ENCODE assay signal across 8 mouse cellular contexts in the genomic region with DNA sequence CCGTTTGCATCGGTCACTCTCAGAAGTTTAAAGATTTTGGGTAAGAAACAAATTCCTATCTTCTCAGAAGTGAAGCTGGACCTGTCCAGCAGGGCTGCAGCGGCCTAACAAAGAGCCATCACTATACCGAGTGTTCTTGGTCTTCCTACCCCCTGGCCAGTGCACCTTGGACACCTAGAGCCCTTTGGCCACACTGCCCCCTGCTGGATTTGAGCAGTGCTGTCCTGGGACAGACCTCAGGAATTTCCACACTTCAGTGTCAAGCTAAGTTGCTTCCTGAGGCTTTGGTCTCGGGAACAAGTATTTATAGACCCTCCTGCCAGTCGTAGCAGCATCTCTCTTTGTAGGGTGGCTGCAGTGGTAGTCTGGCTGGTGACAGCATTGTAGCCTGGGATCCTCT. TPM values are rescaled to one million over a fixed set of nuclear protein-coding genes. Genes with fewer than 3 reads are reported as not detected.
DNase-seq lines count a peak whose midpoint lies in the region; ATAC-seq and TF ChIP-seq lines count a peak whose summit lies in the region.

No protein-coding gene starts in this region.

- H3K4me1 ChIP-seq in intestine, postnatal 0 days (replicated peaks; ENCODE audit: control insufficient read depth, insufficient read depth, low read length), result no peaks in the 10 kb centered on the region
- no peaks in the 10 kb centered on the region for H3K4me1 ChIP-seq in lung, embryonic 14.5 days (ENCODE audit: insufficient read depth)

- peak; percentile 55 for ATAC-seq in intestine, postnatal 0 days
- ATAC-seq in lung, embryonic 14.5 days (ENCODE audit: insufficient read depth), result peak; percentile 80; the same call in 1 of the 2 replicates
- no peak for ATAC-seq in activated CD4-positive, CD25-positive, alpha-beta regulatory T cell, adult 4 months

- H3K36me3 ChIP-seq in intestine, postnatal 0 days (ENCODE audit: control insufficient read depth, insufficient read depth), result peaks cover 46% of the 10 kb centered on the region
- H3K36me3 ChIP-seq in lung, embryonic 14.5 days (ENCODE audit: insufficient read depth), result peaks cover 59% of the 10 kb centered on the region

- peak; percentile 37 for DNase-seq in ovary, postnatal 10 days (ENCODE audit: low spot score)
- no peak for DNase-seq in ovary, adult 18-20 months (ENCODE audit: low spot score)
- peak; percentile 45 for DNase-seq in c-Kit-positive CD71-negative TER-119-negative erythroid progenitor cells, embryonic 14.5 days (ENCODE audit: low read depth)
- peak; percentile 75 for DNase-seq in gastrocnemius, adult 18-20 months (ENCODE audit: low spot score)
- peak; percentile 79 for DNase-seq in lung, embryonic 14.5 days
- DNase-seq in spleen, postnatal 10 days (ENCODE audit: low spot score in 2 of 2), result peak; percentile 65 to 81

- peak overlapping the region; percentile 54 for H3K27ac ChIP-seq in intestine, postnatal 0 days (ENCODE audit: low read depth, low read length)
- no peak overlapping the region for H3K27ac ChIP-seq in lung, embryonic 14.5 days (ENCODE audit: low read depth)

- H3K9ac ChIP-seq in intestine, postnatal 0 days (ENCODE audit: low read depth, low read length), result no peak overlapping the region
- no peak overlapping the region for H3K9ac ChIP-seq in lung, embryonic 14.5 days

- 53% methylated on average over 6 of the region's 6 CpGs for WGBS in intestine, postnatal 0 days
- 58% methylated on average over 6 of the region's 6 CpGs for WGBS in lung, embryonic 14.5 days

- no peak overlapping the region for H3K4me2 ChIP-seq in intestine, postnatal 0 days (replicated peaks; ENCODE audit: low read depth)
- H3K4me2 ChIP-seq in lung, embryonic 14.5 days, result no peak overlapping the region

- H3K4me3 ChIP-seq in intestine, postnatal 0 days (ENCODE audit: low read depth, low read length), result no peak overlapping the region
- no peak overlapping the region for H3K4me3 ChIP-seq in lung, embryonic 14.5 days (ENCODE audit: low read depth, low read length)

- no peaks in the 10 kb centered on the region for H3K27me3 ChIP-seq in intestine, postnatal 0 days (replicated peaks; ENCODE audit: control insufficient read depth, insufficient read depth, low read length)
- no peaks in the 10 kb centered on the region for H3K27me3 ChIP-seq in lung, embryonic 14.5 days (ENCODE audit: insufficient read depth, low read length)

- H3K9me3 ChIP-seq in intestine, postnatal 0 days (ENCODE audit: control insufficient read depth), result no peaks in the 10 kb centered on the region
- H3K9me3 ChIP-seq in lung, embryonic 14.5 days (ENCODE audit: low read depth, low read length), result no peaks in the 10 kb centered on the region

- peak; percentile 97 for TF ChIP-seq CTCF in intestine, postnatal 0 days (IDR thresholded peaks at IDR 0.05; ENCODE audit: low read depth)
- peak; percentile 82 for TF ChIP-seq CTCF in lung, embryonic 14.5 days (IDR thresholded peaks at IDR 0.05; ENCODE audit: low read depth)

RNA-seq across cellular contexts. Expression of a gene that starts 29.5 kb away (rescaled TPM):
- total RNA-seq in gastrocnemius, adult 18-20 months (2021), result 10 to 100 TPM; 37.5 to 45.6 TPM
- 62.2 and 64.8 TPM in 2 replicates for polyA plus RNA-seq in intestine, postnatal 0 days (2015; fragmentation: Nextera tagmentation; extraction: Ambion mirVana)
- polyA plus RNA-seq in lung, embryonic 14.5 days (2014; fragmentation: Nextera tagmentation; extraction: Ambion mirVana), result 94.7 and 98.7 TPM in 2 replicates
- 100 to 1,000 TPM; 168 to 181 TPM for polyA plus RNA-seq in activated CD4-positive, CD25-positive, alpha-beta regulatory T cell, adult 4 months (2017; shearing (Covaris generic))

RNA-seq across cellular contexts. Expression of a gene that starts 29.7 kb away (rescaled TPM):
- total RNA-seq in gastrocnemius, adult 18-20 months (2021), result 10 to 100 TPM; 18.4 to 19.5 TPM
- 11.5 and 13.5 TPM in 2 replicates for polyA plus RNA-seq in intestine, postnatal 0 days (2015; fragmentation: Nextera tagmentation; extraction: Ambion mirVana)
- polyA plus RNA-seq in lung, embryonic 14.5 days (2014; fragmentation: Nextera tagmentation; extraction: Ambion mirVana), result 15.6 and 16.4 TPM in 2 replicates
- 10 to 100 TPM in 1 of 2 experiments, 1 to 10 TPM in 1; 7.4 to 11.7 TPM for polyA plus RNA-seq in activated CD4-positive, CD25-positive, alpha-beta regulatory T cell, adult 4 months (2017; shearing (Covaris generic))

RNA-seq across cellular contexts. Expression of a gene that starts 41.4 kb away (rescaled TPM):
- 10 to 100 TPM; 24.5 to 26.0 TPM for total RNA-seq in gastrocnemius, adult 18-20 months (2021)
- 14.9 and 15.7 TPM in 2 replicates for polyA plus RNA-seq in intestine, postnatal 0 days (2015; fragmentation: Nextera tagmentation; extraction: Ambion mirVana)
- 22.5 and 23.6 TPM in 2 replicates for polyA plus RNA-seq in lung, embryonic 14.5 days (2014; fragmentation: Nextera tagmentation; extraction: Ambion mirVana)
- 10 to 100 TPM; 35.4 to 43.2 TPM for polyA plus RNA-seq in activated CD4-positive, CD25-positive, alpha-beta regulatory T cell, adult 4 months (2017; shearing (Covaris generic))
